Mouse (Mus musculus) liver, embryonic 14.5 days (tissue): ENCODE measurements at regions not wholly inside any gene's neighbourhood (a gene's known extent, or its start where the extent isn't known, plus 50 kb on each side); places are given as distances from the start of the nearest gene placed in this dataset.

ENCODE experiments used
- CTCF ChIP-seq: IDR thresholded peaks from 2 replicates; pipeline ENCODE4 v1.5.1; 2016; ENCODE audit warnings: antibody characterized with exemption, low read depth, control low read depth
- EP300 ChIP-seq: IDR thresholded peaks from 2 replicates; pipeline ENCODE4 v1.6.1; 2016; ENCODE audit warnings: antibody characterized with exemption, low read depth

GRCm38 (mm10) chr8:128023661-128024060 is 334.7 kb upstream of the Nrp1 start:
- TF ChIP-seq CTCF = no peak
- no peak for TF ChIP-seq EP300
